Mouse (Mus musculus): ENCODE results near the gene Ankrd23. TPM values are rescaled to one million over a fixed set of nuclear protein-coding genes. Genes with fewer than 3 reads are reported as not detected.

Gene Ankrd23
- total RNA-seq, 2 experiments from 2014 or later: 5.0 to 8.1 TPM

DNA sequence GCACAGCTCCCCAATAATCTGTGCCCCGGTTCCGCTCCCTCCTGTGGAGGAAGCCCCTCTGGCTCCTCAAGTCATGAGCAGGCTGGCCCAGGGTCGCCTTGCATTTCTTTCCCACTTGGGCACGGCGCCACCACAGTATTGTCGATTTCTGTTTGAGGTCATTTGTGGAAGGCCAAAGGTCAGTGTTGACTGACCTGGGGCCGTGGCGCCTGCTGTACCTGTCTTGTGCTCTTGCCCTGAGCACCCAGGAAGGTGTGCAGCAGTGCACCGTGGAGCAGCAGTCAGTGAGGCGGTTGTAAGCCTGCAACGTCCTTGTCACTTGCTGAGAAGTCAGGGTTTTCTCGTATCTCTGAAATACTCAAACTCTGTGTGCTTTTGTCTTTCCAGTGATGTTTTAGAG, 10.9 kb downstream of the Ankrd23 start:
- intact Hi-C loops (cut with DNase I): no loop called here
- TF ChIP-seq CTCF (IDR thresholded peaks at IDR 0.05): no peak
- Histone ChIP-seq H3K4me3 (no peak overlapping the region), H3K27ac (no peak overlapping the region)
- no peak for DNase-seq (ENCODE audit: extremely low spot score in 1 of 2, low spot score in 2 of 2)

DNA sequence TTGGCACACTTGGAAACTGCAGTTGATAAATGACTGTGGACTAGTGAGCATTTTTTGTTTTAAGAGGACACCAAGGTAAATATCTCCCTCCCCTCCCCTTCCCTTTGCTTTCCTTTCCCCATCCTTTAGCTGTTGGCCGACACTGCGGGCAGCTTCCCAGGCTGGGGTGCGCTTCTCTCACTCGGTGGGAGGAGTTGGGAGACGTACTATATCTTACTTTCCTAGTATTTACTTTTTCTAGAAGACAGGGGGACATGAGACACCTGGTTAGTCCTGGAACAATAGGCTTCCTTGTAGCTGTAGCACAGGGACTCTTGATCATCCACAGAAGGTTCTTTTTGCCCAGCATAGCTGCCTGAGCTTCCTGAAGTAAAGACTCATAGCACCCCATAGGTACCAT, 12.6 kb downstream of the Ankrd23 start:
- intact Hi-C loops (cut with DNase I): no loop called here
- DNase-seq (ENCODE audit: extremely low spot score in 1 of 2, low spot score in 2 of 2): no peak
- H3K4me3 ChIP-seq: no peak overlapping the region
- TF ChIP-seq CTCF (IDR thresholded peaks at IDR 0.05): no peak
- H3K27ac ChIP-seq: no peak overlapping the region

DNA sequence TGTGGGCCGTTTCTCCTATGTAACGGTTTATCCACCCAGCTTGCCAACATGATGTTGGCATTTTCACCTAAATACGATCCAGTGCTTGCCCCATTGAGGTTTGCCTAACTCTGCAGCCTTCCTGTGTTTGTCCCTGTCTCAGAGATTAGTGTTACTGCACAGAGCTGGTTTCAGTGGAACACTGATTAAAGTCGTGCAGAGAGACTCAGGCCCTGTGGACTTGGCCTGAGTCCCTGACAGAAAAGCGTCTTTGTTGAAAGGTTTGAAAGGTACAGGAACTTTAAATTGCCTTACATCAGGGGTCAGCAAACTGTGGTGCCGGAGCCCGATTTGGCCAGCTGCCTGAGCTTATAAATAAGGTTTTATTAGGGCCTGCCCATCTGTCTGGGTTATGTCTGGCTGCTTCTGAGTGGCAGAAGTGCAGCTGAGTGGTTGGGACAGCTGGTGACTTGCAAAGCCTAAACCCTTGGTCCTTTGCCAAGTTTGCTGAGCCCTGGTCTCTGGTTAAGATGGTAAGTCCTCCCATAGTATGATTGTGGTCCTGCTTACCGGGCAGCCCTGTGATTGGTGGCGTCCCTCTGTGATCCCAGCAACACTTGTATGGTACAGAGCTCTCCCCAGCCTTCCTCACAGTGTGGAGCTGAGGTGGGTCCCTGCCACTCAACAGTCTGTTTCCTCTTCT, 13.2 kb downstream of the Ankrd23 start:
- no peak for TF ChIP-seq CTCF (IDR thresholded peaks at IDR 0.05)
- DNase-seq (ENCODE audit: extremely low spot score in 1 of 2, low spot score in 2 of 2): no peak
- H3K4me3 ChIP-seq: no peak overlapping the region
- H3K27ac ChIP-seq: no peak overlapping the region
- intact Hi-C loops (cut with DNase I): no loop called here

DNA sequence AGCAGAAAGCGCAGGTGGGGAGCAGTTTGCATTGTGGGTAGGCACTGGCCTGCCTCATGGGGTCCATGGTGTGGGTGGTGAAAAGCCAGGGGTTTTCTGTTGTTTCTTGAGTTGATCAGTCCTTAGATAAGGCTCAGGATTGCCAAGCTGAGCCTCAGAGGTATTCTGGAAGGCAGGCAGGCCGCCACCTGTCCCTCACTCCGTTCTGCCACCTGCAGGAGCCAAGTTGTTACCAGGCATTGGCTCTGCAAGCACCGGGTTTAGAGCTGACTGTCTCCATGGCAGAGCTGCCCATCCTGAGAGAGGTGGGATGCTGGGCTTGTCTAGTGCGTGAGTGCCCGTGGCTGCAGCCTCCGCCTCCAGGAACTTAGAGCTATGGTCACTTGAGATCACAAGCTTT, 14.5 kb downstream of the Ankrd23 start:
- TF ChIP-seq CTCF (IDR thresholded peaks at IDR 0.05): no peak
- DNase-seq (ENCODE audit: extremely low spot score in 1 of 2, low spot score in 2 of 2): no peak
- Histone ChIP-seq H3K27ac (no peak overlapping the region), H3K4me3 (no peak overlapping the region)
- intact Hi-C loops (cut with DNase I): no loop called here

DNA sequence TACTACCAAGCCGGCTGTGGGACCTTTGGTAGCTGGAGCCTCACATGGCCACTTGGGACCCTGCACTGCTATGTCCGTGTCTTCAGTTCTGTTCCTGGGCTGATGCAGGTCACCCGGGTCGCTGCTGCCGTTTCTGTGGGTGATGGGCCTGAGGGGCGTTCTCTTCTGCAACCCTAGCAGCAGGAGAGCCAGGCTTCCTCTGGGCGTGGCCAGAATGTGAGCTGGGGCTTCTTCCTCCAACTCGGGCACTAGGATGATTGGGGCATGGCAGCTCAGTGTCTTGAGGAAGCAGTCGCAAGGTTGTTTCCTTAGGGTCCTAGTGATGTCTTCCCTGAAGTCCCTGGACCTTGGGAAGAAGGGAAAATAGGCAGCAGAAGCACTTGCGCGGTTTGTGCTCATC, 17.1 kb downstream of the Ankrd23 start:
- no peak for TF ChIP-seq CTCF (IDR thresholded peaks at IDR 0.05)
- intact Hi-C loops (cut with DNase I): no loop called here
- DNase-seq (ENCODE audit: extremely low spot score in 1 of 2, low spot score in 2 of 2): no peak

DNA sequence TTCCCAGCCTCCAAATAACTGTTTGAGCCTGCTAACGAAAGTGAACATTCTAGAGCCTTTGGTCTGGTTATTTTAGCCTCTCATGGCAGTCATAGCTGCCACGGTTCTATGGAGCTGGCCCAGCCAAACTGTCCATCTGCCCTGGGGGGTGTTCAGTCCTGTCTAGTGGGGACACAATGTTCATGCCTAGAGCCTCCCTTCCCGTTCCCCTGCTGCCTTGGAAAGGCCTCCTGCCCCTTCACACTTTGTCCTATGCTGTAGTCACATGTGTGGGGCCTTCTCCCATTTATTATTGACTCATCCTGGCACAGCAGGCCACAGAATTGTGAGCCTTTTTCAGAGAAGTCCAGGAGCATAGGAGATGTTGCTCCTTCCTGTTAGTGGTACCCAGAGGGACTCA, 18.4 kb downstream of the Ankrd23 start:
- intact Hi-C loops (cut with DNase I): no loop called here
- DNase-seq (ENCODE audit: extremely low spot score in 1 of 2, low spot score in 2 of 2): no peak
- Histone ChIP-seq H3K4me3 (no peak overlapping the region), H3K27ac (no peak overlapping the region)
- TF ChIP-seq CTCF (IDR thresholded peaks at IDR 0.05): no peak

More for the DNA sequence above, 17.1 kb downstream of the Ankrd23 start:
- H3K4me3 ChIP-seq: no peak overlapping the region
- H3K27ac ChIP-seq: no peak overlapping the region

DNA sequence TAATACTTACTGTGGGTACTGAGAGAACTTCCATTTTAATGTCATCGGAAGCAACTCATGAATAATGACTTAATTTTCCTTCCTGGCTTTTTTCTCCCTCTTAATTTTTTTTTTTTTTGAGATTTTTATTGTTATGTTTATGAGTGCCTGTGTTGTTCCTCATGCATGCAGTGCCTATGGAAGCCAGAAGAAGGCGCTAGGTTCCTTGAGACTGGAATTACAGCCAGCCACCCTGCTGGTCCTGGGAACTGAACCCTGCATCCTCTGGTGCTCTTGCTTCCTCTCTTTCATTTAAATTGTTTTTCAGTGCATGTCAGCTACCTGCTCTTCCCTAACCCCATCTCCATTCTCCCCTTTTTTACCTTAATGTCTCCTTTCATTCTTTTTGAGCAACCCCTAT, 23.0 kb downstream of the Ankrd23 start:
- Histone ChIP-seq H3K4me3 (peak overlapping the region; percentile 77), H3K27ac (no peak overlapping the region)
- DNase-seq (ENCODE audit: extremely low spot score in 1 of 2, low spot score in 2 of 2): no peak
- intact Hi-C loops (cut with DNase I): loop anchor here (2.0 kb wide), 1 partner anchor 145 kb away; the partner anchor contains the start of gene Kansl3
- TF ChIP-seq CTCF (IDR thresholded peaks at IDR 0.05): peak; percentile 51

DNA sequence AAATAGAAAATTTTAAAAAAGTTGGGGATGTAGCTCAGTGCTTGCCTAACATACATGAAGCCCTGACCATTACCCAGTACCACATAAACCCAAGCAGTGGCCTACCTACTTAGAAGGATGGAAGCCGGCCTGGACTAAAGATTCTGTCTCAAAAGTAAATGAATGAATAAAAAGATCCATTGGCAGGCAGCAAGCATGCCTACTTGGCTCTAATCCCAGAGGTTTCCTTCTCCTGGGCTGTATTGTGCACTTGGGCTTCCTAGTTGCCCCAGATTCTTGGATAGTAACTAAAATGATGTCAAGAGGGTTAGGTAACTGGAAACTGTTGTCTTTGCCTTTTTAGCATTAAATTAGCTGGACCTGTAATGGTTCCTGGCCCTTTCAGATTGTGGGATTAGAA, 23.4 kb downstream of the Ankrd23 start:
- intact Hi-C loops (cut with DNase I): loop anchor here (2.0 kb wide), 1 partner anchor 145 kb away; the partner anchor contains the start of gene Kansl3
- no peak overlapping the region for H3K27ac ChIP-seq
- DNase-seq (ENCODE audit: extremely low spot score in 1 of 2, low spot score in 2 of 2): no peak

DNA sequence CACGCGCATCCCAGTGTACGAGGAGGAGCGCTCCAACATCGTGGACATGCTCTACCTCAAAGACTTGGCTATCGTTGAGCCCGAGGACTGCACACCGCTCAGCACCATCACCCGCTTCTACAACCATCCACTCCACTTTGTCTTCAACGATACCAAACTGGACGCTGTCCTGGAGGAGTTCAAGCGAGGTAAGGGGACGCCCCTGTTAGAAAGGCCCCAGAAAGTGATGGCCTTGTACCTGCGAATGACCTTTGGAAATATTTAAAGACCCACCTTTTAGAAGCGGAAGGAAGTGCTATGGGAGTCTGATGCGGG, 23.8 kb downstream of the Ankrd23 start:
- no peak for DNase-seq (ENCODE audit: extremely low spot score in 1 of 2, low spot score in 2 of 2)
- peak overlapping the region; percentile 77 for H3K4me3 ChIP-seq
- peak overlapping the region; percentile 44; the same call in 1 of the 2 replicates for H3K27ac ChIP-seq
- intact Hi-C loops (cut with DNase I): loop anchor here (2.0 kb wide), 1 partner anchor 144 kb away; the partner anchor contains the start of gene Kansl3
- TF ChIP-seq CTCF (IDR thresholded peaks at IDR 0.05): no peak

More for the DNA sequence above, 23.4 kb downstream of the Ankrd23 start:
- no peak for TF ChIP-seq CTCF (IDR thresholded peaks at IDR 0.05)
- H3K4me3 ChIP-seq: peak overlapping the region; percentile 77

DNA sequence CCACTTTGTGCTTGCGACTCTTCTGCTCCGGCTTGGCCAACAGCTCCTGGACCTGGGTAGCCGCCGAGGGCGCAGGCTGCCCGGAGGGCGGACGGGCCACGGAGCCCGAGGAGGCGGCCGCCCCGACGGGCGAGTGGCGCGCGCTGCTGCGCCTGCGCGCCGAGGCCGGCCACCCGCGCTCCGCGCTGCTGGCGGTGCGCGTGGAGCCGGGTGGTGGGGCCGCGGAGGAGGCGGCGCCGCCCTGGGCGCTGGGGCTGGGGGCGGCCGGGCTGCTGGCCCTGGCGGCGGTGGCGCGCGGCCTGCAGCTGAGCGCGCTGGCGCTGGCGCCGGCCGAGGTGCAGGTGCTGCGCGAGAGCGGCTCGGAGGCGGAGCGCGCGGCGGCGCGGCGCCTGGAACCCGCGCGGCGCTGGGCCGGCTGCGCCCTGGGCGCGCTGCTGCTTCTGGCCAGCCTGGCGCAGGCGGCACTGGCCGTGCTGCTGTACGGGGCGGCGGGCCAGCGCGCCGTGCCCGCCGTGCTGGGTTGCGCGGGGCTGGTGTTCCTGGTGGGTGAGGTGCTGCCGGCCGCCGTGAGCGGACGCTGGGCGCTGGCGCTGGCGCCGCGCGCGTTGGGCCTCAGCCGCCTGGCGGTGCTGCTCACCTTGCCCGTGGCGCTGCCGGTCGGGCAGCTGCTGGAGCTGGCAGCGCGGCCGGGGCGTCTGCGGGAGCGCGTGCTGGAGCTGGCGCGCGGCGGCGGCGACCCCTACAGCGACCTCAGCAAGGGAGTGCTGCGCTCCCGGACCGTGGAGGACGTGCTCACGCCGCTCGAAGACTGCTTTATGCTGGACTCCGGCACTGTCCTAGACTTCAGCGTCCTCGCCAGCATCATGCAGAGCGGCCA, 24.4 kb downstream of the Ankrd23 start:
- H3K4me3 ChIP-seq: peak overlapping the region; percentile 99
- peak; percentile 64 to 65 for DNase-seq (ENCODE audit: extremely low spot score in 1 of 2, low spot score in 2 of 2)
- peak overlapping the region; percentile 95 for H3K27ac ChIP-seq
- intact Hi-C loops (cut with DNase I): loop anchor here (2.0 kb wide), 1 partner anchor 144 kb away; the partner anchor contains the start of gene Kansl3
- TF ChIP-seq CTCF (IDR thresholded peaks at IDR 0.05): no peak; the same call in 1 of the 2 replicates

DNA sequence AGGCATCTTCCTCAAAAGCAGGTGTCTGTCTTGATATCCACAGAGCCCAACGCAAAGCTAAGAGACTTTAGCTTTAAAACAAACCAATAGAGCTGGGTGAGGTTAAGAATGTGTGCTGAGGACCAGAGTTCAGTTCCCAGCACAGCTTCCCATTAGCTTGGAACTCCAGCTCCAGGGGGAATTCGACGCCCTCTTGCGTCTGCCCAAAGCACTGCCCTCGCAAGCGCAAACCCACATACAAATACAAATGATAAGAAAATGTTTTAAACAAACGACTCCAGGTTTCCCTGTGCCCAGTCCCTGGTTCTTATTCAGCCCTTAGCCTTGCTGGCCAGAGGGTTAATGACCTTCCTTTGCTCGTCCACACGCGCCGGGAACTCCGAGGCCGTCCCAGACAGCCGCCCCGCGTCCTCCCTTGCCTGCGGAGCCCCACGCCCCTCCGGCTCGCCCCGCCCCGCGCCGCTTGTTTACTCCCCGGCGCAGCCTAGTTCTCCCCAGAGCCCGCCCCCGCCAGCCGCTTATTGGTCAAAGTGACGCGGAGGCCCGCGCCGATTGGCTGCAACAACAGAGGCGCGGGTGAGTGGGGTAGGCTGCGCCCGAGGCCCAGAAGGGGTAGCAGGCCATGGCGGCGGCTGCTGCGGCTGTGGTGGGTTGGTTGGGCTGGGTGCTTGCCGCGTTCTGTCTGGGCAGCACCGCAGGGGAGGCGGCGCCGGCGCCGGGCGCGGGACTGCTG, 25.2 kb downstream of the Ankrd23 start, which contains the start of gene Cnnm3:
Cnnm3 (plus strand) TSS at position 579 of the 733 bp plus-strand sequence.
- peak; percentile 99 to 100 for DNase-seq (ENCODE audit: extremely low spot score in 1 of 2, low spot score in 2 of 2)
- TF ChIP-seq CTCF (IDR thresholded peaks at IDR 0.05): peak; percentile 54
- H3K27ac ChIP-seq: peak within 1 kb of the TSS; percentile 95
- intact Hi-C loops (cut with DNase I): loop anchor here (1.0 to 2.0 kb wide), 2 partner anchors 39 to 143 kb away; partner anchors contain the start of gene Kansl3
- peak within 1 kb of the TSS; percentile 99 for H3K4me3 ChIP-seq
